Mouse (Mus musculus): ENCODE results near the gene Gm42957. TPM values are rescaled to one million over a fixed set of nuclear protein-coding genes. Genes with fewer than 3 reads are reported as not detected.

Gm42957 gene
- polyA plus RNA-seq, 1 experiment from 2014 or later, result not detected

DNA sequence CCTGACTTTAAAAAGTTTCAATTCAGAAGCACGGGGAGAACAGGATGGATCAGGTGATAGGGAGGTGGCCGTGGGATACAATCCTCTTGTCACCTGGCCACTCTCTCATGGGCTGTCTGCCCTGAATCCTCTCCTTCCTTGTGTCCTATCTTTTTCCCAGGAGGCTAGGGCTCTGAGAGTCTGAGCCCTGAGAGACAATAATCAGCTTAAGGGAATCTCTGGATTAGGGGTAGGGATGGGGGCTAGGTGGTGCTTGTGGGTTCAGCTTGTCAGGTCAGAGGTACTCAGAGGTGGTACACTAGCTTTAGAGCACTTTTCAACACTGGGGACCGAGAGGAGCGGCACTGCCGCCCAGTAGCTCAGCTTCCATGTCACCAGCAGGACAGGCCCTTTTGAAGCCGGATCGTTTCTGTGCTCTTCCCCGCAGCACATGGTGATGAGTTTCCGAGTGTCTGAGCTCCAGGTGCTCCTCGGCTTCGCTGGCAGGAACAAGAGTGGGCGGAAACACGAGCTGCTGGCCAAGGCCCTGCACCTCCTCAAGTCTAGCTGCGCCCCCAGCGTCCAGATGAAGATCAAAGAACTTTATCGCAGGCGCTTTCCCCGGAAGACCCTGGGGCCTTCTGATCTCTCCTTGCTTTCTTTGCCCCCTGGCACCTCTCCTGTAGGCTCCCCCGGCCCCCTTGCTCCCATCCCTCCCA, 63.9 kb downstream of the Gm42957 start:
- Histone ChIP-seq H3K4me2 (ENCODE audit: low read depth, low read length) (no peak overlapping the region), H3K4me1 (ENCODE audit: insufficient read depth) (peaks cover 12% of the 10 kb centered on the region), H3K27ac (ENCODE audit: low read depth) (no peak overlapping the region), H3K9ac (replicated peaks) (no peak overlapping the region), H3K36me3 (replicated peaks; ENCODE audit: insufficient read depth, low read length) (peaks cover 24% of the 10 kb centered on the region), H3K4me3 (ENCODE audit: low read depth, low read length) (no peak overlapping the region), H3K27me3 (ENCODE audit: insufficient read depth, low read length) (no peaks in the 10 kb centered on the region), H3K9me3 (ENCODE audit: low read length) (no peaks in the 10 kb centered on the region)
- no peak for TF ChIP-seq EP300 (IDR thresholded peaks at IDR 0.05; ENCODE audit: low read depth)
- no peak for TF ChIP-seq CTCF (IDR thresholded peaks at IDR 0.05; ENCODE audit: low read depth)
- ATAC-seq (no peak), DNase-seq (no peak)
- 76% methylated on average over 19 of the region's 19 CpGs for WGBS (ENCODE audit: insufficient replicate concordance)

GRCm38 (mm10) chr3:96700376-96700775, 65.1 kb downstream of the Gm42957 start:
- peak; percentile 53 for DNase-seq
- Histone ChIP-seq H3K4me2 (ENCODE audit: low read depth, low read length) (no peak overlapping the region), H3K9me3 (ENCODE audit: low read length) (no peaks in the 10 kb centered on the region), H3K36me3 (replicated peaks; ENCODE audit: insufficient read depth, low read length) (peaks cover 35% of the 10 kb centered on the region), H3K4me1 (ENCODE audit: insufficient read depth) (peaks cover 12% of the 10 kb centered on the region), H3K4me3 (ENCODE audit: low read depth, low read length) (no peak overlapping the region), H3K9ac (replicated peaks) (no peak overlapping the region), H3K27ac (ENCODE audit: low read depth) (no peak overlapping the region), H3K27me3 (ENCODE audit: insufficient read depth, low read length) (no peaks in the 10 kb centered on the region)
- ATAC-seq, result no peak
- 50% methylated on average over 7 of the region's 7 CpGs for WGBS (ENCODE audit: insufficient replicate concordance)
- peak; percentile 64 for TF ChIP-seq CTCF (IDR thresholded peaks at IDR 0.05; ENCODE audit: low read depth)
- TF ChIP-seq EP300 (IDR thresholded peaks at IDR 0.05; ENCODE audit: low read depth), result no peak

DNA sequence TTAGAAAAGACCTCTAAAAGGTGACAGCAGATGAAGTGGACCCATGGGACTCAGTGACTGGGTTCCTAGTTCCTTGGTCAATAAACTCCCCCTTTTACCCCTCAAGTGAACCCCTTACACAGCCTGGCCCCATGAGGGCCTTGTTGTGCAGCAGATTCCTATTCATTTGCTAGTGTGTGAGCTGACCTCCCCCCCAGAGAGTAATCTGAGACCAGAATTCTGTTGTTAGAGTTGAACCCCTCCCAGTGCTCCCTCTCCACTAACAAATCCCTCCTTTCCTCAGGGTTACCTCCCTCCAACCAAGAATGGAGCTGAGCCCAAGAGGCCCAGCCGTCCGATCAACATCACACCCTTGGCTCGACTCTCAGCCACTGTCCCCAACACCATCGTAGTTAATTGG, 65.7 kb downstream of the Gm42957 start:
- ATAC-seq, result no peak
- H3K4me3 ChIP-seq (ENCODE audit: low read depth, low read length), result no peak overlapping the region
- H3K36me3 ChIP-seq (replicated peaks; ENCODE audit: insufficient read depth, low read length), result peaks cover 35% of the 10 kb centered on the region
- TF ChIP-seq EP300 (IDR thresholded peaks at IDR 0.05; ENCODE audit: low read depth), result no peak
- no peak for TF ChIP-seq CTCF (IDR thresholded peaks at IDR 0.05; ENCODE audit: low read depth)
- WGBS (ENCODE audit: insufficient replicate concordance), result 83% methylated on average over 4 of the region's 4 CpGs
- no peak overlapping the region for H3K9ac ChIP-seq (replicated peaks)
- peaks cover 9% of the 10 kb centered on the region for H3K4me1 ChIP-seq (ENCODE audit: insufficient read depth)
- H3K4me2 ChIP-seq (ENCODE audit: low read depth, low read length), result no peak overlapping the region
- H3K27ac ChIP-seq (ENCODE audit: low read depth), result no peak overlapping the region
- H3K9me3 ChIP-seq (ENCODE audit: low read length), result no peaks in the 10 kb centered on the region
- DNase-seq, result no peak
- no peaks in the 10 kb centered on the region for H3K27me3 ChIP-seq (ENCODE audit: insufficient read depth, low read length)

Other genes starting within 250 kb of the Gm42957 start
- gene BC107364, start 183.2 kb upstream of the Gm42957 start, polyA plus RNA-seq (2015; fragmentation: Nextera tagmentation; extraction: Ambion mirVana), result not detected in 2 replicates
- 19.2 and 21.8 TPM in 2 replicates for gene Hfe2, start 110.3 kb upstream of the Gm42957 start, polyA plus RNA-seq (2015; fragmentation: Nextera tagmentation; extraction: Ambion mirVana)
- gene Txnip, start 77.5 kb upstream of the Gm42957 start, polyA plus RNA-seq (2015; fragmentation: Nextera tagmentation; extraction: Ambion mirVana), result 65.3 and 72.4 TPM in 2 replicates
- gene Gm16253, start 58.5 kb upstream of the Gm42957 start, polyA plus RNA-seq (2015; fragmentation: Nextera tagmentation; extraction: Ambion mirVana), result not detected in 2 replicates
- gene Polr3gl, start 41.3 kb upstream of the Gm42957 start, polyA plus RNA-seq (2015; fragmentation: Nextera tagmentation; extraction: Ambion mirVana), result 12.9 and 14.7 TPM in 2 replicates
- not detected in 2 replicates for gene Ankrd34a, start 38.8 kb upstream of the Gm42957 start, polyA plus RNA-seq (2015; fragmentation: Nextera tagmentation; extraction: Ambion mirVana)
- 0.45 and 0.54 TPM in 2 replicates for gene Lix1l, start 34.3 kb upstream of the Gm42957 start, polyA plus RNA-seq (2015; fragmentation: Nextera tagmentation; extraction: Ambion mirVana)
- 54.6 and 56.5 TPM in 2 replicates for gene Rbm8a, start 5.5 kb upstream of the Gm42957 start, polyA plus RNA-seq (2015; fragmentation: Nextera tagmentation; extraction: Ambion mirVana)
- 24.1 and 24.4 TPM in 2 replicates for gene Pex11b, start 98 bp upstream of the Gm42957 start, polyA plus RNA-seq (2015; fragmentation: Nextera tagmentation; extraction: Ambion mirVana)
- gene Itga10, start 10.1 kb downstream of the Gm42957 start, polyA plus RNA-seq (2015; fragmentation: Nextera tagmentation; extraction: Ambion mirVana), result 0.05 and 0.07 TPM in 2 replicates
- gene Ankrd35, start 34.7 kb downstream of the Gm42957 start, polyA plus RNA-seq (2015; fragmentation: Nextera tagmentation; extraction: Ambion mirVana), result 0.37 and 0.45 TPM in 2 replicates
- 4.6 and 5.2 TPM in 2 replicates for gene Pias3, start 60.9 kb downstream of the Gm42957 start, polyA plus RNA-seq (2015; fragmentation: Nextera tagmentation; extraction: Ambion mirVana)
- gene Nudt17, start 73.1 kb downstream of the Gm42957 start, polyA plus RNA-seq (2015; fragmentation: Nextera tagmentation; extraction: Ambion mirVana), result 0.29 and 0.38 TPM in 2 replicates
- gene Polr3c, start 92.2 kb downstream of the Gm42957 start, polyA plus RNA-seq (2015; fragmentation: Nextera tagmentation; extraction: Ambion mirVana), result 10.4 and 11.6 TPM in 2 replicates
- 28.6 and 29.7 TPM in 2 replicates for gene Rnf115, start 92.2 kb downstream of the Gm42957 start, polyA plus RNA-seq (2015; fragmentation: Nextera tagmentation; extraction: Ambion mirVana)
- 49.4 and 57.7 TPM in 2 replicates for gene Pdzk1, start 193.8 kb downstream of the Gm42957 start, polyA plus RNA-seq (2015; fragmentation: Nextera tagmentation; extraction: Ambion mirVana)
- 0.78 and 0.89 TPM in 2 replicates for gene Cd160, start 193.9 kb downstream of the Gm42957 start, polyA plus RNA-seq (2015; fragmentation: Nextera tagmentation; extraction: Ambion mirVana)

Measured in liver, postnatal 0 days (tissue).